Mouse (Mus musculus) skeletal muscle tissue, adult 2 months (tissue): ENCODE measurements around the gene Exosc5.

ENCODE experiments used
- DNase-seq: peaks from one replicate; pipeline ENCODE4 v3.0.0-alpha.2; 2012; ENCODE audit warnings: low read depth, low spot score

The Exosc5 gene

GRCm38 (mm10) chr7:25658657-25659472, at the start of gene Exosc5, which contains the start of gene Bckdha:
Gene Exosc5 (plus strand): TSS chr7:25659164.
Gene Bckdha (minus strand): TSS chr7:25658981.
- DNase-seq, result peak; percentile 100

GRCm38 (mm10) chr7:25610056-25610455, 48.9 kb upstream of the Exosc5 start:
- DNase-seq, result no peak

GRCm38 (mm10) chr7:25611501-25611900, 47.5 kb upstream of the Exosc5 start:
- no peak for DNase-seq

GRCm38 (mm10) chr7:25614086-25614485, 44.9 kb upstream of the Exosc5 start:
- DNase-seq, result no peak

GRCm38 (mm10) chr7:25614831-25615705, 43.9 kb upstream of the Exosc5 start:
- DNase-seq, result no peak

GRCm38 (mm10) chr7:25615706-25616011, 43.3 kb upstream of the Exosc5 start, which contains the start of gene Erich4:
Gene Erich4 (minus strand): TSS chr7:25615892.
- no peak for DNase-seq

GRCm38 (mm10) chr7:25617376-25618160, 41.4 kb upstream of the Exosc5 start:
- no peak for DNase-seq

- peak; percentile 92 for DNase-seq
Observed at GRCm38 (mm10) chr7:25618865-25619721, 39.9 kb upstream of the Exosc5 start, which contains the start of gene Dmac2. Gene Dmac2 (plus strand): TSS chr7:25619414.

- DNase-seq, result no peak
Observed at GRCm38 (mm10) chr7:25619722-25619991, 39.3 kb upstream of the Exosc5 start.

- DNase-seq, result no peak
Observed at GRCm38 (mm10) chr7:25620101-25620500, 38.9 kb upstream of the Exosc5 start.

GRCm38 (mm10) chr7:25620751-25621150, 38.2 kb upstream of the Exosc5 start:
- DNase-seq, result no peak

GRCm38 (mm10) chr7:25623857-25624370, 35.0 kb upstream of the Exosc5 start:
- no peak for DNase-seq

- DNase-seq, result no peak
Observed at GRCm38 (mm10) chr7:25624851-25625250, 34.1 kb upstream of the Exosc5 start.

GRCm38 (mm10) chr7:25625594-25626250, 33.2 kb upstream of the Exosc5 start:
- no peak for DNase-seq

- DNase-seq, result peak; percentile 52
Observed at GRCm38 (mm10) chr7:25626509-25627430, 32.2 kb upstream of the Exosc5 start, which contains the start of gene B3gnt8. Gene B3gnt8 (plus strand): TSS chr7:25626654.

- DNase-seq, result no peak
Observed at GRCm38 (mm10) chr7:25627431-25628322, 31.3 kb upstream of the Exosc5 start.

- no peak for DNase-seq
Observed at GRCm38 (mm10) chr7:25628323-25628620, 30.7 kb upstream of the Exosc5 start.

GRCm38 (mm10) chr7:25632679-25633078, 26.3 kb upstream of the Exosc5 start:
- no peak for DNase-seq
